ENCODE assay signal across 10 mouse cellular contexts in the genomic region with DNA sequence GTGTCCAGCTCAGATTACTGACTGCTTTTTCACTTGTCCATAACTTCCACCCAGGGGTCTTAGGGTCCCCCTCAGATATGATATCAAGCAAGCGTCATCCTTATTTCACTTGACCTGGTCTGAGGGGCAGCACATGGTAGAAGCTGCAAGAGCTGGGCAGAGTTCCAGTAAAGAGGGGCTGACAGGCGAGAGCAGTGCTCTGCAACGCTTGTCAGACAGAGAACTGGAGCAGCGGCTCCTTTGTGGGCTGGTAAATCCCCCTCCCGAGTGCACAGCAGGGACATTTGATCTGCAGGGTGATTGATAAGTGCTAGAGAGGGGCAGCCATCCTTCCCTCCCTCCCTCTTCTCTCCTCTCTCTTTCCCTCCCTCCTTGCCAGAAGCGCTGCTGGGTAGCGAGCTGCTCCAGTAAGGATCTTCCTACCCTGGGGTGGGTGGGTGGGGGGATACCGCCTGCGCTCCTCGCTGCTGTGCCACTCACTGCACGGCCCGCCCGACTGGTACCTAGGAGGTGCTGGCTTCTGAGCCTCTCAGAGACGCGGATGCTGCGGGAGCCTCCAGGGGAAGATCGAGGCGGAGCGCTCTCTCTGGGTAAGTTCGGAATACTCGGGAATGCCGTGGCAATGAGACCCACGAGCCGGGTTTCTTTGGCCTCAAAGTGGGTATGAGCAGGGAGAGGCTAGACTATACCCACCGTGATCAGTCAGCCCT. TPM values are rescaled to one million over a fixed set of nuclear protein-coding genes. Genes with fewer than 3 reads are reported as not detected.
DNase-seq lines count a peak whose midpoint lies in the region; ATAC-seq and TF ChIP-seq lines count a peak whose summit lies in the region.
"Had no signal": no experiment of that assay in that cellular context is flagged by ENCODE, and none has a peak within 500 bp of the region (broad histone marks: within the 10 kb centered on the region; RNA-seq: fewer than 3 reads in every experiment).

TSS of gene Slitrk2 (plus strand) at position 408 of the 710 bp plus-strand sequence.

- ATAC-seq in heart, embryonic 14.5 days (ENCODE audit: insufficient number of reproducible peaks, insufficient read depth, low FRiP score, low read depth), result no peak
- ATAC-seq in hindbrain, postnatal 0 days, result peak; percentile 76
- peak; percentile 70 for ATAC-seq in midbrain, embryonic 11.5 days (ENCODE audit: low FRiP score)

- H3K4me2 ChIP-seq in heart, embryonic 14.5 days (ENCODE audit: low read length), result peak within 1 kb of the TSS; percentile 66
- H3K4me2 ChIP-seq in hindbrain, postnatal 0 days (ENCODE audit: low read depth, low read length), result peak within 1 kb of the TSS; percentile 61
- H3K4me2 ChIP-seq in midbrain, embryonic 11.5 days, result peak within 1 kb of the TSS; percentile 50

- no peak within 1 kb of the TSS for H3K9ac ChIP-seq in heart, embryonic 14.5 days (ENCODE audit: low read length)
- peak within 1 kb of the TSS; percentile 38 for H3K9ac ChIP-seq in hindbrain, postnatal 0 days (replicated peaks; ENCODE audit: low read length)
- peak within 1 kb of the TSS; percentile 38 for H3K9ac ChIP-seq in midbrain, embryonic 11.5 days (ENCODE audit: low read length)

- WGBS in heart, embryonic 14.5 days, result 14% methylated on average over 25 of the region's 25 CpGs
- 21% methylated on average over 24 of the region's 25 CpGs for WGBS in hindbrain, postnatal 0 days
- WGBS in midbrain, embryonic 11.5 days, result 15% methylated on average over 23 of the region's 25 CpGs

- intact Hi-C loops in heart, postnatal 25 days (cut with DNase I), result no loop called here

- no peak for DNase-seq in heart, postnatal 25 days (ENCODE audit: low spot score)
- DNase-seq in embryo, embryonic 10.5 days (ENCODE audit: low spot score), result peak; percentile 40
- peak; percentile 62 for DNase-seq in hindbrain, postnatal 0 days (ENCODE audit: low spot score)
- peak; percentile 90 for DNase-seq in midbrain, embryonic 11.5 days (ENCODE audit: low spot score, missing footprints)
- no peak for DNase-seq in spleen, postnatal 10 days (ENCODE audit: low spot score in 2 of 2)
- DNase-seq in urinary bladder, postnatal 10 days (ENCODE audit: low spot score), result no peak
- no peak for DNase-seq in ovary, postnatal 10 days (ENCODE audit: low spot score)

- H3K9me3 ChIP-seq in heart, embryonic 14.5 days (ENCODE audit: control insufficient read depth, low read length), result no peaks in the 10 kb centered on the region
- H3K9me3 ChIP-seq in hindbrain, postnatal 0 days (ENCODE audit: low read length), result no peaks in the 10 kb centered on the region
- H3K9me3 ChIP-seq in midbrain, embryonic 11.5 days (ENCODE audit: control insufficient read depth, low read length), result no peaks in the 10 kb centered on the region

- no peaks in the 10 kb centered on the region for H3K36me3 ChIP-seq in heart, embryonic 14.5 days (ENCODE audit: control insufficient read depth, insufficient read depth, low read length)
- no peaks in the 10 kb centered on the region for H3K36me3 ChIP-seq in hindbrain, postnatal 0 days (ENCODE audit: insufficient read depth, low read length)
- H3K36me3 ChIP-seq in midbrain, embryonic 11.5 days (ENCODE audit: control insufficient read depth, insufficient read depth, low read length), result no peaks in the 10 kb centered on the region

- H3K27ac ChIP-seq in heart, embryonic 14.5 days (replicated peaks in 1 of 2; ENCODE audit: control insufficient read depth in 1 of 2, insufficient read depth in 1 of 2, low read depth in 2 of 2, low read length in 2 of 2), result no peak within 1 kb of the TSS
- H3K27ac ChIP-seq in hindbrain, postnatal 0 days, result peak within 1 kb of the TSS; percentile 41; the same call in 1 of the 2 replicates
- H3K27ac ChIP-seq in midbrain, embryonic 11.5 days (ENCODE audit: low read depth, low read length), result no peak within 1 kb of the TSS

- H3K4me3 ChIP-seq in heart, embryonic 14.5 days (ENCODE audit: control insufficient read depth in 1 of 2, insufficient read depth in 1 of 2, low read depth in 1 of 2, low read length in 2 of 2), result peak within 1 kb of the TSS; percentile 35
- H3K4me3 ChIP-seq in hindbrain, postnatal 0 days (ENCODE audit: low read length), result peak within 1 kb of the TSS; percentile 41
- H3K4me3 ChIP-seq in midbrain, embryonic 11.5 days (ENCODE audit: low read depth, low read length), result peak within 1 kb of the TSS; percentile 30
- H3K4me3 ChIP-seq: myocyte had no signal

- no peak for TF ChIP-seq CTCF in hindbrain, postnatal 0 days (IDR thresholded peaks at IDR 0.05; ENCODE audit: low read depth)

- peaks cover 0 to 5% of the 10 kb centered on the region in 2 experiments; a peak in 2 of 4 replicates for H3K4me1 ChIP-seq in heart, embryonic 14.5 days (ENCODE audit: control insufficient read depth in 2 of 2, insufficient read depth in 2 of 2, low read length in 2 of 2)
- H3K4me1 ChIP-seq in hindbrain, postnatal 0 days (ENCODE audit: insufficient read depth, low read length), result no peaks in the 10 kb centered on the region
- no peaks in the 10 kb centered on the region for H3K4me1 ChIP-seq in midbrain, embryonic 11.5 days (ENCODE audit: control insufficient read depth, insufficient read depth, low read length)

- no peaks in the 10 kb centered on the region for H3K27me3 ChIP-seq in heart, embryonic 14.5 days (ENCODE audit: control insufficient read depth, insufficient read depth, low read length)
- H3K27me3 ChIP-seq in hindbrain, postnatal 0 days (ENCODE audit: insufficient read depth, low read length), result no peaks in the 10 kb centered on the region
- H3K27me3 ChIP-seq in midbrain, embryonic 11.5 days (ENCODE audit: control insufficient read depth, insufficient read depth, low read length), result no peaks in the 10 kb centered on the region

RNA-seq across cellular contexts. Expression of gene Slitrk2, which starts in this region (rescaled TPM):
- polyA plus RNA-seq in heart, embryonic 14.5 days (2014; fragmentation: Nextera tagmentation; extraction: Ambion mirVana), result 0.39 and 0.45 TPM in 2 replicates
- total RNA-seq in heart, postnatal 25 days (2021), result under 1 TPM; 0.16 to 0.34 TPM
- 18.4 and 18.8 TPM in 2 replicates for total RNA-seq in hindbrain, postnatal 0 days (2014; rRNA removed)
- polyA plus RNA-seq in hindbrain, postnatal 0 days (2015; fragmentation: Nextera tagmentation; extraction: Ambion mirVana), result 9.0 and 10.2 TPM in 2 replicates
- 5.0 and 5.3 TPM in 2 replicates for polyA plus RNA-seq in midbrain, embryonic 11.5 days (2014; fragmentation: Nextera tagmentation; extraction: Ambion mirVana)
- total RNA-seq: common myeloid progenitor, adult 5-6 weeks had no signal
- polyA plus RNA-seq: myocyte had no signal

Comparison
In these comparisons a context has a peak if more than half of its experiments do, and no peak if none do; other contexts are left out.
1. RNA of gene Slitrk2 (total RNA-seq): 18.4 to 18.8 TPM in hindbrain, postnatal 0 days; 0.16 to 0.34 TPM in heart, postnatal 25 days; every median in the first group is over 10 times any median in the second.
2. DNase-seq: peak in embryo, embryonic 10.5 days (single experiment), hindbrain, postnatal 0 days (single experiment) and midbrain, embryonic 11.5 days (single experiment); none in heart, postnatal 25 days (single experiment), spleen, postnatal 10 days (0 of 2), urinary bladder, postnatal 10 days (single experiment) and ovary, postnatal 10 days (single experiment).
3. Peak in every context shown above with its lines, with median percentiles within 50 percentile points of each other: H3K4me2 ChIP-seq and H3K4me3 ChIP-seq.